Mouse (Mus musculus) layer of hippocampus, postnatal 10 days (tissue): Measurements from ENCODE around the gene 1700001P01Rik. TPM values are rescaled to one million over a fixed set of nuclear protein-coding genes. Genes with fewer than 3 reads are reported as not detected.
A peak's percentile ranks its signal among the peaks of the same experiment; 100 is the strongest.

ENCODE experiments used
- DNase-seq, 2 experiments: peaks; one replicate each; pipeline ENCODE4 v3.0.0; 2021; ENCODE audit warnings: low spot score in 2 of 2
- long read RNA-seq: library from polyadenylated mRNA; stranded (forward); transcript quantifications from one replicate; pipeline ENCODE4 v2.0.0, GENCODE M21; 2023
- total RNA-seq, 2 experiments: library from RNA; stranded (reverse); gene quantifications; 2 replicates each; pipeline ENCODE4 v1.2.3; 2021

1700001P01Rik gene
- total RNA-seq = under 1 TPM; 0.58 to 0.85 TPM
- long read RNA-seq = 0 reads

GRCm38 (mm10) chr11:97775808-97776496 is at the start of gene 1700001P01Rik:
Gene 1700001P01Rik (minus strand): TSS chr11:97775918.
- no peak for DNase-seq

- DNase-seq = no peak
Measured at GRCm38 (mm10) chr11:97825295-97825694, 49.6 kb upstream of the 1700001P01Rik start.

- no peak for DNase-seq
Measured at GRCm38 (mm10) chr11:97824895-97825294, 49.2 kb upstream of the 1700001P01Rik start.

GRCm38 (mm10) chr11:97824168-97824567 is 48.5 kb upstream of the 1700001P01Rik start:
- no peak for DNase-seq

- DNase-seq = no peak
Measured at GRCm38 (mm10) chr11:97822840-97823603, 47.3 kb upstream of the 1700001P01Rik start.

GRCm38 (mm10) chr11:97821401-97822064 is 45.8 kb upstream of the 1700001P01Rik start:
- DNase-seq = no peak

GRCm38 (mm10) chr11:97820840-97821239 is 45.1 kb upstream of the 1700001P01Rik start:
- DNase-seq = no peak

- no peak for DNase-seq
Measured at GRCm38 (mm10) chr11:97819923-97820322, 44.2 kb upstream of the 1700001P01Rik start.

- no peak for DNase-seq
Measured at GRCm38 (mm10) chr11:97819102-97819501, 43.4 kb upstream of the 1700001P01Rik start.

- peak; percentile 63 to 77 for DNase-seq
Measured at GRCm38 (mm10) chr11:97818571-97818970, 42.9 kb upstream of the 1700001P01Rik start.

GRCm38 (mm10) chr11:97818003-97818402 is 42.3 kb upstream of the 1700001P01Rik start:
- DNase-seq = no peak

- DNase-seq = no peak
Measured at GRCm38 (mm10) chr11:97817379-97817778, 41.7 kb upstream of the 1700001P01Rik start.

- DNase-seq = no peak
Measured at GRCm38 (mm10) chr11:97816916-97817315, 41.2 kb upstream of the 1700001P01Rik start.

- DNase-seq = no peak
Measured at GRCm38 (mm10) chr11:97816176-97816575, 40.5 kb upstream of the 1700001P01Rik start.

GRCm38 (mm10) chr11:97815736-97816135 is 40.0 kb upstream of the 1700001P01Rik start:
- DNase-seq = no peak

- DNase-seq = no peak
Measured at GRCm38 (mm10) chr11:97813746-97814515, 38.2 kb upstream of the 1700001P01Rik start.

GRCm38 (mm10) chr11:97813085-97813484 is 37.4 kb upstream of the 1700001P01Rik start:
- DNase-seq = no peak

- DNase-seq = peak in 1 of 2 experiments; percentile 57
Measured at GRCm38 (mm10) chr11:97812491-97812921, 36.8 kb upstream of the 1700001P01Rik start.

- no peak for DNase-seq
Measured at GRCm38 (mm10) chr11:97811569-97812362, 36.0 kb upstream of the 1700001P01Rik start.

- no peak for DNase-seq
Measured at GRCm38 (mm10) chr11:97810970-97811369, 35.3 kb upstream of the 1700001P01Rik start.
